Mouse (Mus musculus): ENCODE data around the gene Myo1g. TPM values are rescaled to one million over a fixed set of nuclear protein-coding genes. Genes with fewer than 3 reads are reported as not detected.

Myo1g gene
- polyA plus RNA-seq, 1 experiment: 0.04 TPM

DNA sequence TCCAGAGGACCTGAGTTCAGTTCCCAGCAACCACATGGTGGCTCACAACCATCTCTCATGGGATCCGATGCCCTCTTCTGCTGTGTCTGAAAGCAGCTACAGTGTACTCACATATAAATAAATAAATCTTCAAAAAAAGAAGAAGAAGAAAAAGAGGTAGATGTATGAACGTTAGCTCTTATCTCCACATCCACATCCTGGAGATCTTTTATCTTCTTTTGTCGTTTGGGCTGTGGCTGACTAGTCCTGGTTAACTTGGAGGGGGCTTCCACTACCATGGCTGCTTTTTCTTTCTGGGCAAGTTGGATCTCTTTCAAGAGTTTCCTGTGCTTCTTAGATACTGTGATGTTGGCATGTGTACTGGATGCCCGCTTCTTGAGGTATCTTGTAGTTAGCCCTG is 42.4 kb upstream of the Myo1g start:
- H3K4me3 ChIP-seq (ENCODE audit: insufficient read depth, poor library complexity, severe bottlenecking): no peak overlapping the region
- H3ac ChIP-seq (ENCODE audit: control insufficient read depth, insufficient read length, low read depth): no peak overlapping the region
- no peaks in the 10 kb centered on the region for H3K27me3 ChIP-seq (ENCODE audit: control insufficient read depth, insufficient read depth, insufficient read length)
- peaks cover 88% of the 10 kb centered on the region for H3K79me2 ChIP-seq (ENCODE audit: control insufficient read depth, insufficient read depth)
- H3K79me3 ChIP-seq (ENCODE audit: low read depth): peaks cover 58% of the 10 kb centered on the region
- H3K36me3 ChIP-seq (ENCODE audit: control insufficient read depth, insufficient read depth): peaks cover 26% of the 10 kb centered on the region
- TF ChIP-seq MAX (IDR thresholded peaks at IDR 0.05) (no peak), CTCF (IDR thresholded peaks at IDR 0.05; ENCODE audit: control insufficient read depth, insufficient read depth, insufficient read length) (no peak), MYOG (IDR thresholded peaks at IDR 0.05; ENCODE audit: control insufficient read depth, extremely low read depth, insufficient read length) (no peak), USF1 (IDR thresholded peaks at IDR 0.05; ENCODE audit: low read depth) (no peak), MYOD1 (IDR thresholded peaks at IDR 0.05; ENCODE audit: control insufficient read depth, insufficient read length, low read depth) (no peak), CEBPB (IDR thresholded peaks at IDR 0.05; ENCODE audit: low read depth) (no peak), FOSL1 (IDR thresholded peaks at IDR 0.05; ENCODE audit: insufficient read depth, low read length, poor library complexity, severe bottlenecking) (no peak)

DNA sequence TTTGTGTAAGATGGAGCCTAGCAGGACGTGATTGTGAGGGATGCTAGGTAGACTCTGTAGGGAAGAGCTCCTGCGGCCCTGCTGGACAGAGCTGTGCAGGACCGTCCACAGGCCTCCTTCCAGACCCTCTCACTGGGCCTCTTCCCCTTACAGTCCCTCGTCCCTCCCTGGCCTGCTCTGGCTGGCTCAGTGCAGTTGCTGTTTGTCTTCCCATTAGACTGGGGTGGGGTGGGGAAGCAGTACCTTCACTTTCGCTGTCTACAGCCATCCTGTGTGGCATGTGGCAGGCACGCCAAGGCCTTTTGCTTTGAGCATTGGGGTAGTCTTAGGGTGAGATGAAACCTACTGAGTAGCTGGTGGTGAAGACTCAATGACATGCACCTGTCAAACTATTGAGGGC is 41.6 kb upstream of the Myo1g start:
- Histone ChIP-seq H3K79me2 (ENCODE audit: control insufficient read depth, insufficient read depth) (peaks cover 89% of the 10 kb centered on the region), H3K4me3 (ENCODE audit: insufficient read depth, poor library complexity, severe bottlenecking) (no peak overlapping the region), H3K27me3 (ENCODE audit: control insufficient read depth, insufficient read depth, insufficient read length) (no peaks in the 10 kb centered on the region), H3K36me3 (ENCODE audit: control insufficient read depth, insufficient read depth) (peaks cover 30% of the 10 kb centered on the region), H3K79me3 (ENCODE audit: low read depth) (peaks cover 63% of the 10 kb centered on the region), H3ac (ENCODE audit: control insufficient read depth, insufficient read length, low read depth) (no peak overlapping the region)
- TF ChIP-seq MAX (IDR thresholded peaks at IDR 0.05) (no peak), USF1 (IDR thresholded peaks at IDR 0.05; ENCODE audit: low read depth) (no peak), MYOG (IDR thresholded peaks at IDR 0.05; ENCODE audit: control insufficient read depth, extremely low read depth, insufficient read length) (no peak), CEBPB (IDR thresholded peaks at IDR 0.05; ENCODE audit: low read depth) (no peak), MYOD1 (IDR thresholded peaks at IDR 0.05; ENCODE audit: control insufficient read depth, insufficient read length, low read depth) (no peak), CTCF (IDR thresholded peaks at IDR 0.05; ENCODE audit: control insufficient read depth, insufficient read depth, insufficient read length) (no peak), FOSL1 (IDR thresholded peaks at IDR 0.05; ENCODE audit: insufficient read depth, low read length, poor library complexity, severe bottlenecking) (no peak)

DNA sequence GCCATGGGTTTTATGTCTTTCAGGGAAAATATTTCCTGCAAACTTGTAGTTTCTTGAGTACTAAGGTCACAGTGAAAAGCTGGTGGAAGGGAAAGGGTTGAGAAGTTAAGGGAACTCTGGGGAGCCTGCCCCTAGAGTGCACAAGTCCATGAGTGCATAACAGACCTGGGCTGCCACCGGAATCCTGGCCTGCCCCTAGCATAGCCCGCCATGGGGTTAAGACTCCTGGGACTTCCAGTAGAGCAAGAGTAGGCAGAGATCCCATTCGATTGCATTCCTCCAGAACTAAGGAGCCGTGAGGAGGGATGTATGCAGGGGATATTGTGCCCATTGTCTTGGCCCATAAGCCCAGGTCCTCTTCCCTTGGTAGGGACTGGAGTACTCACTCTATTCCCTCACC is 40.7 kb upstream of the Myo1g start:
- TF ChIP-seq MYOD1 (IDR thresholded peaks at IDR 0.05; ENCODE audit: control insufficient read depth, insufficient read length, low read depth) (no peak), CEBPB (IDR thresholded peaks at IDR 0.05; ENCODE audit: low read depth) (no peak), MAX (IDR thresholded peaks at IDR 0.05) (no peak), USF1 (IDR thresholded peaks at IDR 0.05; ENCODE audit: low read depth) (no peak), FOSL1 (IDR thresholded peaks at IDR 0.05; ENCODE audit: insufficient read depth, low read length, poor library complexity, severe bottlenecking) (no peak), CTCF (IDR thresholded peaks at IDR 0.05; ENCODE audit: control insufficient read depth, insufficient read depth, insufficient read length) (no peak)
- H3K4me3 ChIP-seq (ENCODE audit: insufficient read depth, poor library complexity, severe bottlenecking): no peak overlapping the region
- peaks cover 72% of the 10 kb centered on the region for H3K79me3 ChIP-seq (ENCODE audit: low read depth)
- H3K79me2 ChIP-seq (ENCODE audit: control insufficient read depth, insufficient read depth): peaks cover 89% of the 10 kb centered on the region
- H3ac ChIP-seq (ENCODE audit: control insufficient read depth, insufficient read length, low read depth): no peak overlapping the region
- H3K27me3 ChIP-seq (ENCODE audit: control insufficient read depth, insufficient read depth, insufficient read length): no peaks in the 10 kb centered on the region
- peaks cover 39% of the 10 kb centered on the region for H3K36me3 ChIP-seq (ENCODE audit: control insufficient read depth, insufficient read depth)

DNA sequence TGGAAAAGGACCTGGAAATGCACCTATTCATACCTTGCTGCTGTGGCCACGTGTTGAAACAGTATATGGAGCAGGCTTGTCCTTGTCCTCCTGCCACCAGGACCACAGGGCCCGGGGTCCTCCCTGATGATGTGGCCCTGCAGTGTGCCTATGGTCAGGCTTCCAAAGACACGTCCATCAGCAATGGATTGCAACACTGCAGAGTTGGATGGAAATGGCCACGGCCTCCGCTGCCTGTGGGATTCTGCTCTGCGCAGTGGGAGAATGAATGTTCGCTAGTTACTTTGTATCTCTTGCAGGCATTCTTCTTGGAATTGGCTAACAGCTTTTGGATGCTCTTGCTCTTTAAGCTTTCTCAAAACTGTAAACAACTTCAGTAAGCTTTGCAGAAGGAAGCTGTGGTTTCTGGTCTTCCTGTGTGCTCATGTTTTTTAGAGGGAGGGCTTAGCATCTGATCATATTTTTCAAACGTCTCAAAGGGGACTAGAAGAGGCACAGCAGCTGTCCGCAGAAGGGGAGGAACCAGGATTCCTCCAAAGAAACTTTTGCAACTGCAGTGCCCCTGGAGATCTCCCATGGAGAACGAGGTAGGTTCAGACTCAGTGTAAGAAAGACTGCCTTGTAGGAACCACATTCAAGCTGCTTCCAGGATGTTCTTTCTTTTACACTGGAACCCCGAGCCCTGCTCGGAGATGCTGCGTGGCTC is 40.0 kb upstream of the Myo1g start:
- TF ChIP-seq CTCF (IDR thresholded peaks at IDR 0.05; ENCODE audit: control insufficient read depth, insufficient read depth, insufficient read length) (no peak), MYOD1 (IDR thresholded peaks at IDR 0.05; ENCODE audit: control insufficient read depth, insufficient read length, low read depth) (no peak), USF1 (IDR thresholded peaks at IDR 0.05; ENCODE audit: low read depth) (no peak), MAX (IDR thresholded peaks at IDR 0.05) (no peak), FOSL1 (IDR thresholded peaks at IDR 0.05; ENCODE audit: insufficient read depth, low read length, poor library complexity, severe bottlenecking) (no peak), CEBPB (IDR thresholded peaks at IDR 0.05; ENCODE audit: low read depth) (no peak), MYOG (IDR thresholded peaks at IDR 0.05; ENCODE audit: control insufficient read depth, extremely low read depth, insufficient read length) (no peak)
- H3K79me3 ChIP-seq (ENCODE audit: low read depth): peaks cover 73% of the 10 kb centered on the region
- peaks cover 42% of the 10 kb centered on the region for H3K36me3 ChIP-seq (ENCODE audit: control insufficient read depth, insufficient read depth)
- no peaks in the 10 kb centered on the region for H3K27me3 ChIP-seq (ENCODE audit: control insufficient read depth, insufficient read depth, insufficient read length)
- H3ac ChIP-seq (ENCODE audit: control insufficient read depth, insufficient read length, low read depth): no peak overlapping the region
- no peak overlapping the region for H3K4me3 ChIP-seq (ENCODE audit: insufficient read depth, poor library complexity, severe bottlenecking)
- peaks cover 89% of the 10 kb centered on the region for H3K79me2 ChIP-seq (ENCODE audit: control insufficient read depth, insufficient read depth)

DNA sequence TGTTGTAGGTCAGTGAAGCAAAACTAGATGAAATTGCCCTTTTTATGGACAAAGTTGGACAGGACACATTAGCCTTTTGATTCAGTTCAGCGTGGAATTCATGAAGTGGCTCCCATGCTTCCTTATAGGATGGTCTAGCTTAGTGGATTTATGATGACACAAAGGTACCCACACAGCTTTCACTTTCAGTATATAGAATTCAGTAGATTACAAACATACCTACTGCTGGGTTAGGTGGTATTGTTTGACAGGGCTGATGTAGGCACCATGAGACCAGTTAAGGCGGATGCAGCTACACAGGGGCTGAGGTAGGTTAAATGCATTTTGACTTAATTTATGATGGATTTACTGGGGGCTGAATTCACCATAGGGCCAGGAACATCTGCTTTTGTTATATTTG is 39.2 kb upstream of the Myo1g start:
- TF ChIP-seq MYOG (IDR thresholded peaks at IDR 0.05; ENCODE audit: control insufficient read depth, extremely low read depth, insufficient read length): no peak
- no peak for TF ChIP-seq MAX (IDR thresholded peaks at IDR 0.05)
- H3K4me3 ChIP-seq (ENCODE audit: insufficient read depth, poor library complexity, severe bottlenecking): no peak overlapping the region
- no peaks in the 10 kb centered on the region for H3K27me3 ChIP-seq (ENCODE audit: control insufficient read depth, insufficient read depth, insufficient read length)
- H3K79me3 ChIP-seq (ENCODE audit: low read depth): peaks cover 80% of the 10 kb centered on the region
- peaks cover 42% of the 10 kb centered on the region for H3K36me3 ChIP-seq (ENCODE audit: control insufficient read depth, insufficient read depth)
- H3ac ChIP-seq (ENCODE audit: control insufficient read depth, insufficient read length, low read depth): no peak overlapping the region
- peaks cover 95% of the 10 kb centered on the region for H3K79me2 ChIP-seq (ENCODE audit: control insufficient read depth, insufficient read depth)

DNA sequence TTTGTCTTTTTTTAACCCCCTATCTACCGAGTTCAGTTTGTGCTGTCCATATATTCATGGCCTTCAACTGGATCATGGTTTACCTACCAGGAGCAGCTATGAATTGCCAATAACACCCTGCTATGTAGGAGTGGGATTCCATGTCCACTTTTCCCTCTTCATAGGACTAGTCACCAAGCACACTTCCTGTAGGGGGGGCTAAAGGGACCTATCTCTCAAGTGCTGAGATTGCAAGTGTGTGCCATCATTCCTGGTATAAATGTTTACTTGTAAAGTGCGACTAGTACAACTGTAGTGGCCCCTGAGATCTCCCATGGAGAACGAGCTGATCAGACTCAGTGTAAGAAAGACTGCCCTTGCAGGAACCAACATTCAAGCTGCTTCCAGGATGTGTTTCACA is 37.5 kb upstream of the Myo1g start:
- TF ChIP-seq USF1 (IDR thresholded peaks at IDR 0.05; ENCODE audit: low read depth): no peak
- no peak for TF ChIP-seq FOSL1 (IDR thresholded peaks at IDR 0.05; ENCODE audit: insufficient read depth, low read length, poor library complexity, severe bottlenecking)
- no peak for TF ChIP-seq MYOG (IDR thresholded peaks at IDR 0.05; ENCODE audit: control insufficient read depth, extremely low read depth, insufficient read length)
- TF ChIP-seq CTCF (IDR thresholded peaks at IDR 0.05; ENCODE audit: control insufficient read depth, insufficient read depth, insufficient read length): no peak
- TF ChIP-seq MYOD1 (IDR thresholded peaks at IDR 0.05; ENCODE audit: control insufficient read depth, insufficient read length, low read depth): no peak
- no peak for TF ChIP-seq MAX (IDR thresholded peaks at IDR 0.05)
- TF ChIP-seq CEBPB (IDR thresholded peaks at IDR 0.05; ENCODE audit: low read depth): no peak
- peaks cover 44% of the 10 kb centered on the region for H3K36me3 ChIP-seq (ENCODE audit: control insufficient read depth, insufficient read depth)

More for the DNA sequence above, 37.5 kb upstream of the Myo1g start:
- peaks cover 86% of the 10 kb centered on the region for H3K79me3 ChIP-seq (ENCODE audit: low read depth)
- H3ac ChIP-seq (ENCODE audit: control insufficient read depth, insufficient read length, low read depth): no peak overlapping the region
- H3K27me3 ChIP-seq (ENCODE audit: control insufficient read depth, insufficient read depth, insufficient read length): no peaks in the 10 kb centered on the region
- H3K79me2 ChIP-seq (ENCODE audit: control insufficient read depth, insufficient read depth): peaks cover 100% of the 10 kb centered on the region
- no peak overlapping the region for H3K4me3 ChIP-seq (ENCODE audit: insufficient read depth, poor library complexity, severe bottlenecking)

Data from C2C12 (cell line).